Mouse (Mus musculus): Measurements from ENCODE around the gene Dph5.

- no peak for TF ChIP-seq MAFK (IDR thresholded peaks at IDR 0.05; ENCODE audit: insufficient read depth, low read depth, low read length)
- no peak for TF ChIP-seq HCFC1 (IDR thresholded peaks at IDR 0.05; ENCODE audit: borderline replicate concordance, insufficient read depth, low read length)
- TF ChIP-seq CHD2 (IDR thresholded peaks at IDR 0.05; ENCODE audit: low read depth, low read length), result no peak
- no peak for TF ChIP-seq ZC3H11A (IDR thresholded peaks at IDR 0.05; ENCODE audit: borderline replicate concordance, low read depth, low read length)
Observed at GRCm38 (mm10) chr3:115937807-115938206, 50.2 kb downstream of the Dph5 start.
